Mouse (Mus musculus): ENCODE measurements around the gene Trp53bp2. TPM values are rescaled to one million over a fixed set of nuclear protein-coding genes. Genes with fewer than 3 reads are reported as not detected.

The Trp53bp2 gene
- polyA plus RNA-seq, 2 experiments = 24.0 to 25.9 TPM

DNA sequence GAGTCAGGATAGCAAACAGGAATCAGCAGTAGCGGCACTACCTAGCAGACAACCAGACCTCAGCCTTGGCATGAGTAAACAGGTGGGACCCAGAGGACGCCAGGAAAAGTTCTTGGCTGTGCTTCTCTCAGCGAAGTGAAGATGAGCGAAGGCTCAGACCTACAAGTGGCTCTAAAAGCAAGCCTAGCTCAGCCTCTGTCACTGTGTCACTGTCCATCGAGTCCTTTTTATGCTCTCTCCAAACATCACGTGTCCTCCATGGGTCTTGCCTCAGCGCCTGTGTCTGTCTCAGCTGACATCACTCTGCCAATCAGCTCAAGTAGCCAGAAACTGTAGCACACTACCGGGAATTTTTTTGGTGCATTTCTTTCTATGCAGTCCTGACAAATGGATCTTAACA lies 22.5 kb upstream of the Trp53bp2 start:
- Histone ChIP-seq H3K9me3 (ENCODE audit: control insufficient read depth, low read length) (no peaks in the 10 kb centered on the region), H3K27ac (replicated peaks; ENCODE audit: low read depth, low read length) (no peak overlapping the region), H3K4me2 (replicated peaks; ENCODE audit: low read depth, low read length, severe bottlenecking) (no peak overlapping the region), H3K27me3 (ENCODE audit: control insufficient read depth, insufficient read depth, low read length) (no peaks in the 10 kb centered on the region), H3K36me3 (ENCODE audit: control insufficient read depth, insufficient read depth, low read length) (no peaks in the 10 kb centered on the region), H3K9ac (ENCODE audit: low read depth, low read length, severe bottlenecking) (no peak overlapping the region), H3K4me1 (ENCODE audit: control insufficient read depth, insufficient read depth, low read length) (no peaks in the 10 kb centered on the region), H3K4me3 (replicated peaks; ENCODE audit: low read length) (no peak overlapping the region)
- 91% methylated on average over 8 of the region's 8 CpGs for WGBS
- no peak for TF ChIP-seq POLR2A (IDR thresholded peaks at IDR 0.05; ENCODE audit: borderline replicate concordance, extremely low read depth, insufficient read depth, insufficient read length)
- ATAC-seq (ENCODE audit: low FRiP score, low read depth) (no peak), DNase-seq (ENCODE audit: low spot score) (no peak)

DNA sequence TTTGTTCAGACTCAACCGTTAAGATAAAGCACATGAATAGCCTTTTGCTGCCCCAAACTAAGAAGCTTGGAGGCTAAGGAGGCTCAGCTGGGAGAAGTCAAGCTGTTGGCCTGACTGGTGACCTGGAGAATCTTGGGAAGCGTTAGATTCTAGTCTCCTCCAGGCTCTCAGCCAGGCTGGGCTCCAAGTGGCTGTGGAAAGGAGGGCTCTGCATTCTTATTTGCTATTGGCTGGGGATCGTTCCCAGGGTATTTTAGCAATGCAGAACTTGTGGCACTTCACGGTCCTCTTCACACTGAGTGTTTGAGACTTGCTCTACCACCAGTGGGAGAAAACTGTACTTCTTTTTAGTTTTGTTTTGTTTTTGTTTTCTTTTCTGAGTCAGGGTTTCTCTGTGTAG lies 20.2 kb upstream of the Trp53bp2 start:
- ATAC-seq (ENCODE audit: low FRiP score, low read depth) (no peak), DNase-seq (ENCODE audit: low spot score) (no peak)
- Histone ChIP-seq H3K4me3 (replicated peaks; ENCODE audit: low read length) (no peak overlapping the region), H3K36me3 (ENCODE audit: control insufficient read depth, insufficient read depth, low read length) (no peaks in the 10 kb centered on the region), H3K27me3 (ENCODE audit: control insufficient read depth, insufficient read depth, low read length) (no peaks in the 10 kb centered on the region), H3K27ac (replicated peaks; ENCODE audit: low read depth, low read length) (no peak overlapping the region), H3K9ac (ENCODE audit: low read depth, low read length, severe bottlenecking) (no peak overlapping the region), H3K4me2 (replicated peaks; ENCODE audit: low read depth, low read length, severe bottlenecking) (no peak overlapping the region), H3K4me1 (ENCODE audit: control insufficient read depth, insufficient read depth, low read length) (no peaks in the 10 kb centered on the region), H3K9me3 (ENCODE audit: control insufficient read depth, low read length) (no peaks in the 10 kb centered on the region)
- no peak for TF ChIP-seq POLR2A (IDR thresholded peaks at IDR 0.05; ENCODE audit: borderline replicate concordance, extremely low read depth, insufficient read depth, insufficient read length)
- WGBS = 46% methylated on average over 4 of the region's 4 CpGs

- WGBS = 65% methylated on average over 8 of the region's 8 CpGs
- TF ChIP-seq POLR2A (IDR thresholded peaks at IDR 0.05; ENCODE audit: borderline replicate concordance, extremely low read depth, insufficient read depth, insufficient read length) = no peak
- ATAC-seq (ENCODE audit: low FRiP score, low read depth) (no peak), DNase-seq (ENCODE audit: low spot score) (peak; percentile 32)
- H3K4me2 ChIP-seq (replicated peaks; ENCODE audit: low read depth, low read length, severe bottlenecking) = no peak overlapping the region
- no peak overlapping the region for H3K27ac ChIP-seq (replicated peaks; ENCODE audit: low read depth, low read length)
- no peaks in the 10 kb centered on the region for H3K36me3 ChIP-seq (ENCODE audit: control insufficient read depth, insufficient read depth, low read length)
- H3K4me3 ChIP-seq (replicated peaks; ENCODE audit: low read length) = no peak overlapping the region
- H3K9me3 ChIP-seq (ENCODE audit: control insufficient read depth, low read length) = no peaks in the 10 kb centered on the region
- H3K4me1 ChIP-seq (ENCODE audit: control insufficient read depth, insufficient read depth, low read length) = peaks cover 21% of the 10 kb centered on the region
- no peaks in the 10 kb centered on the region for H3K27me3 ChIP-seq (ENCODE audit: control insufficient read depth, insufficient read depth, low read length)
- H3K9ac ChIP-seq (ENCODE audit: low read depth, low read length, severe bottlenecking) = no peak overlapping the region
Observed at GRCm38 (mm10) chr1:182398171-182398570, 10.8 kb upstream of the Trp53bp2 start.

GRCm38 (mm10) chr1:182398780-182399179 lies 10.2 kb upstream of the Trp53bp2 start:
- Histone ChIP-seq H3K9me3 (ENCODE audit: control insufficient read depth, low read length) (no peaks in the 10 kb centered on the region), H3K27ac (replicated peaks; ENCODE audit: low read depth, low read length) (no peak overlapping the region), H3K9ac (ENCODE audit: low read depth, low read length, severe bottlenecking) (no peak overlapping the region), H3K4me2 (replicated peaks; ENCODE audit: low read depth, low read length, severe bottlenecking) (no peak overlapping the region), H3K4me1 (ENCODE audit: control insufficient read depth, insufficient read depth, low read length) (peaks cover 23% of the 10 kb centered on the region), H3K36me3 (ENCODE audit: control insufficient read depth, insufficient read depth, low read length) (no peaks in the 10 kb centered on the region), H3K27me3 (ENCODE audit: control insufficient read depth, insufficient read depth, low read length) (no peaks in the 10 kb centered on the region), H3K4me3 (replicated peaks; ENCODE audit: low read length) (no peak overlapping the region)
- DNase-seq (ENCODE audit: low spot score) = peak; percentile 29
- no peak for TF ChIP-seq POLR2A (IDR thresholded peaks at IDR 0.05; ENCODE audit: borderline replicate concordance, extremely low read depth, insufficient read depth, insufficient read length)
- WGBS = 21% methylated on average over 3 of the region's 3 CpGs
- no peak for ATAC-seq (ENCODE audit: low FRiP score, low read depth)

DNA sequence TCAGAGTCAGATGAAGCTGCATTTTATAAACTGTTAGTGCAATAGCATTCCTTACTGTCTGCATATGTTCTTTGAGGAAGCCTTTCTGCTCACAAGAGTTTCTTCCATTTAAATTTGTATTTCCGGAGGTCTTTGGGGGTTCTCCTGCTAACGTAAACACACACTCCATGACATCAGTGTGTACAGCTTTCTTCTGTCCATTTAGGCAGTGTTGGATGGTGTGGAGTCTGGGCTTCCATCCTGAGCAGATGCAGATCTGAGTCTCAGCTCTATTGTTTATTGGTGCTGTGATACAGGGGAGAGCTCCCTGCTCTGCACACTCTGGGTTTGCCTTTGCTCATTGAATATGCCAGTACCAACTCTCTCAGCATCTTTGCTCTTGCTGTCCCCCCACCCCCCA lies 9.8 kb upstream of the Trp53bp2 start:
- H3K27me3 ChIP-seq (ENCODE audit: control insufficient read depth, insufficient read depth, low read length) = no peaks in the 10 kb centered on the region
- peaks cover 23% of the 10 kb centered on the region for H3K4me1 ChIP-seq (ENCODE audit: control insufficient read depth, insufficient read depth, low read length)
- H3K4me2 ChIP-seq (replicated peaks; ENCODE audit: low read depth, low read length, severe bottlenecking) = no peak overlapping the region
- H3K36me3 ChIP-seq (ENCODE audit: control insufficient read depth, insufficient read depth, low read length) = no peaks in the 10 kb centered on the region
- no peak overlapping the region for H3K9ac ChIP-seq (ENCODE audit: low read depth, low read length, severe bottlenecking)
- TF ChIP-seq POLR2A (IDR thresholded peaks at IDR 0.05; ENCODE audit: borderline replicate concordance, extremely low read depth, insufficient read depth, insufficient read length) = no peak
- H3K27ac ChIP-seq (replicated peaks; ENCODE audit: low read depth, low read length) = no peak overlapping the region
- ATAC-seq (ENCODE audit: low FRiP score, low read depth) (no peak), DNase-seq (ENCODE audit: low spot score) (no peak)
- H3K9me3 ChIP-seq (ENCODE audit: control insufficient read depth, low read length) = no peaks in the 10 kb centered on the region
- 80% methylated on average over 2 of the region's 2 CpGs for WGBS
- no peak overlapping the region for H3K4me3 ChIP-seq (replicated peaks; ENCODE audit: low read length)

GRCm38 (mm10) chr1:182399908-182400307 lies 9.1 kb upstream of the Trp53bp2 start:
- no peak for TF ChIP-seq POLR2A (IDR thresholded peaks at IDR 0.05; ENCODE audit: borderline replicate concordance, extremely low read depth, insufficient read depth, insufficient read length)
- 85% methylated on average over 3 of the region's 3 CpGs for WGBS
- Histone ChIP-seq H3K9ac (ENCODE audit: low read depth, low read length, severe bottlenecking) (no peak overlapping the region), H3K27ac (replicated peaks; ENCODE audit: low read depth, low read length) (no peak overlapping the region), H3K27me3 (ENCODE audit: control insufficient read depth, insufficient read depth, low read length) (no peaks in the 10 kb centered on the region), H3K4me3 (replicated peaks; ENCODE audit: low read length) (no peak overlapping the region), H3K9me3 (ENCODE audit: control insufficient read depth, low read length) (no peaks in the 10 kb centered on the region), H3K36me3 (ENCODE audit: control insufficient read depth, insufficient read depth, low read length) (no peaks in the 10 kb centered on the region), H3K4me1 (ENCODE audit: control insufficient read depth, insufficient read depth, low read length) (peaks cover 23% of the 10 kb centered on the region), H3K4me2 (replicated peaks; ENCODE audit: low read depth, low read length, severe bottlenecking) (no peak overlapping the region)
- DNase-seq (ENCODE audit: low spot score) (no peak), ATAC-seq (ENCODE audit: low FRiP score, low read depth) (no peak)

Data from limb, embryonic 14.5 days (tissue).